Mouse (Mus musculus) G1E (cell line): Measurements from ENCODE around the gene Insr.

Source experiments
- CTCF ChIP-seq: IDR thresholded peaks from 2 replicates; pipeline ENCODE4 v1.5.1; 2012; ENCODE audit warnings: low read depth, low read length, inconsistent platforms, mixed read lengths
- POLR2AphosphoS5 ChIP-seq: IDR thresholded peaks from 2 replicates; pipeline ENCODE4 v1.6.1; 2012; ENCODE audit warnings: low read depth, low read length, inconsistent platforms; ENCODE audit not compliant: insufficient replicate concordance
- TAL1 ChIP-seq: conservative IDR thresholded peaks from 2 replicates; pipeline ENCODE4 v1.6.1; 2012; ENCODE audit warnings: low read depth, low read length, inconsistent platforms, mixed read lengths

- TF ChIP-seq CTCF (no peak), TAL1 (no peak), POLR2AphosphoS5 (no peak)
These were observed 70.1 kb downstream of the Insr start for GRCm38 (mm10) chr8:3209268-3209667.
